Mouse (Mus musculus) embryonic facial prominence, embryonic 14.5 days (tissue): ENCODE data around the gene Spaca7. TPM values are rescaled to one million over a fixed set of nuclear protein-coding genes. Genes with fewer than 3 reads are reported as not detected.

ENCODE experiments used
- ATAC-seq: fragments of 200-750 bp; cut with Nextera tagmentation; 2 replicates; pipeline ENCODE4 v1.8.0; 2017; ENCODE audit warnings: low read depth, moderate number of reproducible peaks, moderate TSS enrichment
- DNase-seq: peaks from one replicate; pipeline ENCODE4 v3.0.0-alpha.2; 2015; ENCODE audit warnings: low spot score
- H3K27ac ChIP-seq: fragments of 300-500 bp; sonication (generic); replicated peaks from 2 replicates; pipeline ENCODE4 v1.5.1; 2014; ENCODE audit warnings: low read depth, mild to moderate bottlenecking, low read length, moderate library complexity
- H3K27me3 ChIP-seq: fragments of 300-500 bp; sonication (generic); replicated peaks from 2 replicates; pipeline ENCODE4 v1.6.1; 2014; ENCODE audit warnings: low read length; ENCODE audit not compliant: control insufficient read depth, insufficient read depth
- H3K36me3 ChIP-seq: fragments of 300-500 bp; sonication (generic); 2 replicates; pipeline ENCODE4 v1.6.1; 2014; ENCODE audit warnings: low read length, mixed read lengths; ENCODE audit not compliant: control insufficient read depth, insufficient read depth
- H3K4me1 ChIP-seq: fragments of 300-500 bp; sonication (generic); 2 replicates; pipeline ENCODE4 v1.6.1; 2014; ENCODE audit warnings: antibody characterized with exemption, low read length; ENCODE audit not compliant: control insufficient read depth, insufficient read depth
- H3K4me2 ChIP-seq: fragments of 300-500 bp; sonication (generic); 2 replicates; pipeline ENCODE4 v1.6.1; 2014; ENCODE audit warnings: low read depth, mild to moderate bottlenecking, low read length, moderate library complexity, mixed read lengths
- H3K4me3 ChIP-seq: fragments of 300-500 bp; sonication (generic); 2 replicates; pipeline ENCODE4 v1.5.1; 2014; ENCODE audit warnings: low read depth, mild to moderate bottlenecking, low read length
- H3K9ac ChIP-seq: fragments of 300-500 bp; sonication (generic); 2 replicates; pipeline ENCODE4 v1.6.1; 2014; ENCODE audit warnings: low read depth, mild to moderate bottlenecking, low read length, moderate library complexity, mixed read lengths
- H3K9me3 ChIP-seq: fragments of 300-500 bp; sonication (generic); 2 replicates; pipeline ENCODE4 v1.6.1; 2016; ENCODE audit warnings: low read length; ENCODE audit not compliant: control insufficient read depth
- WGBS: fragments of 180-500 bp; shearing (Covaris S2); extraction: QIAGEN DNeasy Blood & Tissue Kit; methylation state at CpG from one replicate; pipeline ENCODE4 v1.1.7; 2014; 5-methylcytosine and 5-hydroxymethylcytosine counted together
- polyA plus RNA-seq: library from polyadenylated mRNA; unstranded; fragments of >200 nt; fragmentation: Nextera tagmentation; extraction: Ambion mirVana; gene quantifications from 2 replicates; pipeline ENCODE4 v1.2.1, GENCODE M21; 2014

Spaca7 gene
- polyA plus RNA-seq, 1 experiment from 2014 or later = not detected

GRCm38 (mm10) chr8:12648951-12649350 lies 76.1 kb downstream of the Spaca7 start:
- Histone ChIP-seq H3K4me2 (no peak overlapping the region), H3K4me3 (no peak overlapping the region), H3K27ac (no peak overlapping the region), H3K9me3 (no peaks in the 10 kb centered on the region), H3K36me3 (peaks cover 73% of the 10 kb centered on the region), H3K27me3 (no peaks in the 10 kb centered on the region), H3K9ac (no peak overlapping the region), H3K4me1 (no peaks in the 10 kb centered on the region)
- ATAC-seq (no peak), DNase-seq (no peak)
- WGBS = 94% methylated on average over 4 of the region's 4 CpGs

Other genes with a start within 250 kb of the Spaca7 start
- not detected in 2 replicates for gene Sox1, start 177.7 kb upstream of the Spaca7 start, polyA plus RNA-seq
- 35.9 and 41.4 TPM in 2 replicates for gene Tubgcp3, start 99.2 kb downstream of the Spaca7 start, polyA plus RNA-seq
- 21.4 and 23.7 TPM in 2 replicates for gene Atp11a, start 184.0 kb downstream of the Spaca7 start, polyA plus RNA-seq